Mouse (Mus musculus): ENCODE measurements at regions not wholly inside any gene's neighbourhood (a gene's known extent, or its start where the extent isn't known, plus 50 kb on each side); places are given as distances from the start of the nearest gene placed in this dataset.

DNA sequence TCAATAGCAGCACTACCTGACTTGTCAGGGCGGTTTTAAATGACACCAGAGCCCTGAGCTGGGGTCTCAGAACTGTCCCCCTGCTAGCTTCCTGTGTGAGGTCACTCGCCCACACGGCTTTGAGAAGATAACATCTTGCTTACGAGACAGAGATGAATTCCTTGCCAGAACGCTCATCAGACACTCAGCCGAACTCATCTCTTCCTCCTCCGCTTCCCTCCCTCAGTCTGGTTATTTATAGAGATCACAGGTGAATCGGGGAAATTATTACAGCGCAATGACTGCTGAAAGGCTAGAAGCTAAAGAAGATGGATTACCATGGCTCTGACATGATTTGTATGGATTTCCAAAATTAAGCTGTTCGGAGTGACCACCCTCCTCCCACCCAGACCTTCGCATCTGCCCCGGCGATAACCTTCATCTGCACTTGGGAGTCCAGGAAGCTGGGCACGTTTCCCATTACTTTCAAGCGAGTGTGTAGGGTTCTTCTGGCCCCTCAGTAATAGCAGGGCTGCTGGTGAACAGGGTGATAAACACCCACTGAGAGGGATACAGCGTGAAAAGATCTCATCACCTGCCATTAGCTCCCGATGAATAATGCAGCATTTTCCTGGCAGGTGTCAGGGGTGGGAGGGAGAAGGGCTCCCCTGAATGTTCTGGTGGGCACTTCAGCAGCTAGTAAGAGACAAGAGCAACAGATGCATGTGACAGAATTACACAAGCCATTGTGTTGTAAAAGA is 430.4 kb downstream of the Psat1 start:
- DNase-seq, result no peak
- intact Hi-C loops (cut with DNase I; ENCODE audit: low total_unique reads), result no loop called here

DNA sequence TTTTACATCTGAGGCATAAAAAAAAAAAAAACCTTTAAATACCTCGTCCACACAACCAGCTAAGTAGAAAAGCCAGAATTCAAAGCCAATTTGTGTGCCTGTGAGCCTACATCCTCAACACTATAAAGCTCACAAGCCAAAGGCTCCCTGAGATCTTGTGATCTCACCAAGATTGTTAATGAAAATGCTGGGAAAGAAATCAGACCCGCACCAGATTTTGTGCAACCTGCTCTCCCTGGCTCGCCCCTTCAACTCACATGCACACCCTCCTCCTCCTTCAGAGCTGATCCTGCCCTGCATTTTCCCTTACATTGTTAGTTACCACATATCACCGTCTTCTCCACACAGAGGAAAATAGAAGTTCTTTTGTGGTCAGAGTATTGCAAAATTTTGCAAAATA is 433.9 kb downstream of the Psat1 start:
- DNase-seq, result no peak
- intact Hi-C loops (cut with DNase I; ENCODE audit: low total_unique reads), result no loop called here

DNA sequence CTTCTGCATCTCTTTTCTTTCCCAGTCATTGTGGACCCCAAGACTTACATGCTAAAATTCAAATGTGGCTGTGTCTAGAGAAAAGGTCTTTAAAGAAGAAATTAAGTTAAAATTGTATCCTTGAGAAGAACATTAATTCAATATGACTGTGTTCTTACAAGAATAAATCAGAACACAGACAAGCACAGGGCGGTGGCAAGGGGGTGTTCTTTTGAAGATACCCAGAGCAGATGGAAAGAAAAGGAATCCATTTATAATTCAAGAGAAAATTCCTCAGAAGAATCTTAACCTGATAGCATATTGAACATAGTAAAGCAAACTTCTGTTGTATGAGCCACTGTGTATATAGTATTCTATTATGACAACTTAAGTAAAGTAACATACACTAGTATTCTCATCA is 436.7 kb downstream of the Psat1 start:
- intact Hi-C loops (cut with DNase I; ENCODE audit: low total_unique reads), result no loop called here
- no peak for DNase-seq

DNA sequence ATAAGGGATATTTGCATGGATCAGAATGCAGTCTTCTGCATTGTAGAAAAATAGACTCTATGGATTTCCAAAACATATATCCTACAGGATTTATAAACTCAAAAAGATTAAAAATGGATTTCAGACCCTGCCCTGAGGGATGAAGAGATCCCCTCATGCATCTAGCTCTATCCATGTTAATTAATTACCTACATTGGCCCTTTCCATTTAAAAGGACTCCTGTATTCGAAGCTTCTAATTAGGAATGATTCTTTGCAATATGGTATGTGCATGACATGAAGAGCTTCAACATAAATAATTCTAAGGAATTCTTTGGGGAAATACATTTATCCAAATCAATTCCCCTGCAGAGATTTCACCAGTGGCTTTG is 444.2 kb downstream of the Psat1 start:
- intact Hi-C loops (cut with DNase I; ENCODE audit: low total_unique reads), result no loop called here
- DNase-seq, result no peak

DNA sequence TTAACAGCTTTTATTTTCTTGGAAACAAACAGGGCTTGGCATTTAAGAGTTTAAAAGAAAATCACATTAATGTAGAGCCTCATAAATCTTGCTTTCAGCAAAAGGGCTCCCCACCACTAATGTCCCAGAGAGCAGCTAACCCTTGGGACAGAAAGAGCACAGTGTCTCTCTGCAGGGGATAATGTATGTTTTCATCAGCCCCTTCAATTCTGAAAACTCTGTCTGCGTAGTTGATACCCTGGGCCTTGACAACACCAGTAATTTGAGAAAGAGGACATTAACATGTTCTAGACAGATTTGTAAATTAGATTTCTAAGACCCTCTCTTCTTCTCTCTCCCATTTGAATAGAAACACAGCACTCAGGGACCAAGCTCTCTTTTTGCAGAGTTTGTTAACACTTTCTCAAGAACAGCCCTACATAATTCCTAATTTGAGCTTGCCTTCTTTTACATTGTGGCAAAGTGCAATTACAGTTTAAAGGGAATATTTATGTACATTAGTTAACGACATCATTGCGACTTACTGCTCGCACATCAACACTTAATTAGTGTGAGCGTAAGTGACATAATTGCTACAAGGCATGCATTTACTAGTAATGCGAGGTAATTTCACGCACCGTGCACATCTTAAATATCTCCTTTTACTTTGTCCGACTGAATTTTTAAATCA is 444.7 kb downstream of the Psat1 start:
- no peak for DNase-seq
- intact Hi-C loops (cut with DNase I; ENCODE audit: low total_unique reads), result no loop called here

DNA sequence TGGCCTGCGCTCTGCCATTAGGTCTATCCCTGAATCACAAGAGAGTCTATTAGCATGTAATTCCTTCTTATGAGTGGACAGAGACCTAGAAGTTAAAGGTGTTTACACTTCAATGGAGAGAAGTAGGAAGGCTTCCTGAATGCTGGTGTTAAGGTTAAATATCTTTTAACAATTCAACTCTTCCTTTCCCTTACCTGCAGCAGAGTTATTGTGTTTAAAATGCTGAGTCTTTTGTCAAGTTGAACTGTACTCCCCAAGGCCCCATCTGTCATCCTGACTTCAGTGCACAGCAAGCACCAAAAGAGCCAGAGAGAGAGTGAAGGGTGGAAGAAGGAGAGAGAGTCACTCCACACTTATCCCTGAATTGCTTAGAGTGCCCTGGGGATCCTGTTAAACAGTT is 451.6 kb downstream of the Psat1 start:
- no peak for DNase-seq
- intact Hi-C loops (cut with DNase I; ENCODE audit: low total_unique reads), result no loop called here

DNA sequence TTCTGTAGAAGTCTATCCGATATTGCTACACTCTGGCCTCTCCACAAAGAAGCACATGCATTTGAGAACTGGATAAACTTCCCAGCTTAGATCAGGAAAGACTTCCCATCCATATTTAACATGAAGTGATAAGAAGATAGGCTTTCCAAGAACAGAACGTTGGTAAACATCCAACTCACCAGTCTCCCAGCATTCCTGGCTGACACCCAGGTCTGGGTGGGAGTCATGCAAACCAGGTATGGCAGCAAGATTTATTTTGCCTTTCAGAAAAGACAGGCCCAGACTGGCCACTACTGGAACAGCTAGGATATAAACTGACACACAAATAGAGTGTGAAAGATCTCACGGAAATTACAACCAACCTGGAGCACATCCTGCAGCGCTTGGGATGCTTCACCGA is 459.6 kb downstream of the Psat1 start:
- no peak for DNase-seq
- intact Hi-C loops (cut with DNase I; ENCODE audit: low total_unique reads), result no loop called here

DNA sequence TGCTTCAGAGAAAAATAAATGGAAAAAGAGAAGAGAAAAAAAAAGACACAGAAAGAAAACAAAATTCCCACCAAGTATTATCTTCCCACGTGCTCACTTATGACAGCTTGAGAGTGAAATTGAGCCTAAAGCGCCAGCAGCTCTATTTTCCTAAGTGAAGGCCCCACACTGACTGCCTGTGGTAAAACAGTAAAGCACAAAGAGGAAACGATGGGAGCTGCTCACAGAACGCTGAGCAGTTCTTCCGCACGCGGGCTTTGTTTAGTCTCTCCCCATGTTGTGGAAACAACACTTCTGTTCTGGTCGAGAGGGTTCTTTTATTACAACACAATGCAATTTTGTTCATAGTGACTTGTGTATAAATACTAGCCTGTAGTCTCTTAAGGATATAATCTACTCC is 465.5 kb downstream of the Psat1 start:
- DNase-seq, result no peak
- intact Hi-C loops (cut with DNase I; ENCODE audit: low total_unique reads), result no loop called here

DNA sequence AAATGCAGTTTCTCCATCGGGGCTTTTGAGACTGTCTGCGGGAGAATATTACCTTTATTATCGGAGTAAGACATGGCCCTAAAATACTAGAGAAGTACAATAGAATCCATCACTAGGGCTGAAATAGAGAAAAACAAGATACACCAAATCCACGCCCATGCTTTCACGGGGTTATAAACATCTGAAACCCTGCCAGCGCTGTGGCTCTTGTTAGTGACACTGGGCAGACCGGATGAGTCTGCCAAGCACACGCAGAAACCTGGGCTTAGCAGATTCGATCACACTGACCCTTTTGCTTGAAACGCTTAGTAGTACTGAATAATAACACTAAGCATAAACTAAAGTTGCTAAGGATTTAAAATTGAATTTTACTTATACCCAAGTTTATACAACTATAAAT is 477.6 kb downstream of the Psat1 start:
- intact Hi-C loops (cut with DNase I; ENCODE audit: low total_unique reads), result no loop called here
- no peak for DNase-seq

DNA sequence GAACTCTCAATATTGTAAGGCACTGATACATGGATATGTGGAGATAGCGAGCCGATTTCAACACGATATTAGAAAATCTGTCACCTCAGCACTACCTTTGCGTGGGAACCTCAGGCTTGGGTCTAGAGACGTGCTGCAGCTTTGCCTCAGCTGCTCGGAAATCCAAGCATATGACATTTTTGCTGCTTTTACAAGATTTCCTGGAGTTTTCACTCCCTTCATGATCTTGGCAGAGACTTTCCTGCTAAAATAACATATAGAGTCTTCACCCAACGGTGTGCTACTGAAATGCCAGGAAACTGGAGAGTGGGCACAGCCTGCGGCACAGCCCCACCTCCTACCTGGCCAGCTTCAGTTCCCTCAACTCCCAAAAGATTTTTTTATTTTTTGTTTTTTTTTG is 480.4 kb downstream of the Psat1 start:
- DNase-seq, result no peak
- intact Hi-C loops (cut with DNase I; ENCODE audit: low total_unique reads), result no loop called here

DNA sequence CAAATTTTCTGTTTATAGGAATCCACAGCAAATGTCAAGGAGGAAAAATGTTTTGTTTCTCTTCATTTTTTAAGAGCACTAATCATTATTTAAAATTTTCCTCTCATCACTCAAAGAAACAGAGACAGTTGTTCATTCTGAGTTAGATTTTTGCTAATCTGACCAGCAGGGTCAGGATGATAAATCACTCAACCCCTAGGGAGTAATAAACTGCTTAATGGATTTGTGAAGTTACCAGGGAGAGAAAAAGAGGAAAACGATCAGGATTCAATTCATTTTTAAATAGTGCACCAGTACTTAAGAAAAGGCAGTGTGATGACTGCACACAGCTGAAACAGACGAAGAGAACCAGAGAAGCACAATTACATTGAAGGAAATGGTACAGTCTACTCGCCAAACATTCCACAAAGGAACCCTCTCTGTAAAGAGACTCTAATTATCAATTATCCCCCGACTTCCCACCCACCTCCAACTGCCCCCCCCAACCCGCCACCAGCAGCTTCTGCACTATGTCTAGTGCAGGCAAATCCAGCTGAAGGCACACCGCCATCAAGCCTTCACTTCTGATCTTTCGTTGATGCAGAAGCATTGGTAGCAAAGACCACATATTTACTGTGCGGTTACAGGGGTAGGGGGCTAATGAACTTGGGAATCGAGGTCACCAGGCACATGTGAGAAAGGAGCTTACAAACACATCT is 481.9 kb downstream of the Psat1 start:
- DNase-seq, result no peak
- intact Hi-C loops (cut with DNase I; ENCODE audit: low total_unique reads), result no loop called here

DNA sequence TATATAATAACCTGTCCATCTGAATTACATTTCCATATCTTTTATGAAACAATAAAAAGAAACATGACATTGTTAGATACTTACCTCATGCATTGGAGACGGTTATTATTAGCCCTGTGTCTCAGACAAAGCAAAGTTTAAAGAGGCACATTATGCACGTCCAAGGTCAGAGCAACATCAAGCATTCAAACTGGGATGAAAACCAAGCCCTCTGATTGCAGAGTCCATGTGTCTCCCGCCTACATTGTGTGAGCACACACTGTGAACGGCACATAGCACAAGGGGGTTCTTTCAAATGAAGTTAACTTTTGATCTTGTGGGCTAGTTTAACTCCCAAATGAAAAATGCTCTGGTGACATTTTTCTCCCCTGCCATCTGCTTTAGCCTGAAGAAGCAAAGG is 489.3 kb downstream of the Psat1 start:
- DNase-seq, result no peak
- intact Hi-C loops (cut with DNase I; ENCODE audit: low total_unique reads), result no loop called here

DNA sequence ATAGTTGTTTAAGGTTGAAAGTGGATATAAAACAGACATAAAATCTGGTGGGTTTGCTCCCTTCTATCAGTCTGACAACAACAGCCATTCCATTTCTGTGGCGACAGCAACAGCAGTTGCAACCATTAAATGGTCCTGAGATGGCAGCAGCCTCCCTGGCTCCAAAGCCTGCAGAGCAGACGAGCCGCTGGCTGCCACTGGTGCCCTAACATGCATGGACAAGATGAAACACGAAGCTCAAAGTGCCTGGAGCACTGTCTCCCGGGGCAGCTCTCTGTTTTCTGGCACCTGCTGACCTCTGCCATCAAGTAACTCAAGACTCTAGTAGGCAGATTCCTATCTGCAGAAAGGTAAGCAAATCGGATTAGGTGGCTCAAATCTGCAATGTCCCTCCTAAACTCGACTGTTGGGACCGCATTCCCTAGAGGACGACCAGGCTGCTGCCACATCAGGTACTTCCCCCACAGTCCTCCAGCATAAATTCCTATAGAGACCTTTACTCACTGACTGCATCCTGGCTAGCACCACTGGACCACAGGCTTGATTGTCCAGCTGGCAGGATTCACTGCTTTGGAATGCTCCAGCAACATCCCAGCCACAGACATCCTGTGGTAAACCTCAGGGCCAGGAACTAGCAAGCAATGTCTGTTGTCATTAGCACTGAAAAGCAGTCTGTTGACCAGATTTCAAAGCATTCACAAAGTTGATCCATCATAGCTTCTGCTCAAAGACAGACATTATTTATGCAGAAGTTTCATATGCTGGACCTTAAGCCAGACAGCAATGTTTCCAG is 490.0 kb downstream of the Psat1 start:
- no peak for DNase-seq
- intact Hi-C loops (cut with DNase I; ENCODE audit: low total_unique reads), result no loop called here

DNA sequence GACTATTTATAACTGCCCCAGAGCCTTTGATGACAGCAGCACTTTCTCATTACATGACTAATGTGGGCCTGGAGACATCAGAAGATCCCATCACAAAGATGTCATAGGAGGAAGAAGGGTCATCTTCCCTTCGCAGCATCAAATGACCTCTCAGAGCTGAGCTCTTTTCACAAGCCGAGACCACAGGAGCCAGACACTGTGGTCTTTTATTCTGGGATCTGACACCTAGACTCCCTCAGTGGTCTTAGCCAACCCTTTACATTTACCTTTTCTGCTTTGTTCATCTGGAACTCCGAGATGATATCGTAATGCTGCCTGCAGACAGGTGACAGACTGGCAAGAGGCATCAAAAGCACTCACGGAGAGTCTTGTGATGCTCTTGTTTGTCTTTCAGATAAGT is 498.1 kb downstream of the Psat1 start:
- no peak for DNase-seq
- intact Hi-C loops (cut with DNase I; ENCODE audit: low total_unique reads), result no loop called here

DNA sequence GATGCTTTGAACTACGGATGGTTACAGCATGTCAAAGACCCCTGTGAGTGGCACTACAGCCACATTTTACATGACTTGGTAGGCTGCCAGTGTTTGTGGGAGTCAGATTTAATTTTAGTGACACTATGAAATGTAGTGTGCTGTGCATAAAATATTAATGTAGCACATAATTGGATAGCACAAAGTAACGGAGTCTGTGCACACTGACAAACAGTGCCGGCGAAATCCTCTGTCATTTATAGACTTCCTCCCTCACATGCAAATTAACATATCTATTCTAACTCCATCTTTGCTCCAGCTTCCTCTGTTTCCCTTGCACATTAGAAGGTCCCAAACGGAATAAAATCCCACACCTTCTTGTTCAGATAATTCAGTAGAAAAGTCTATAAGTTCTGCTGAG is 515.3 kb downstream of the Psat1 start:
- no peak for DNase-seq
- intact Hi-C loops (cut with DNase I; ENCODE audit: low total_unique reads), result no loop called here

DNA sequence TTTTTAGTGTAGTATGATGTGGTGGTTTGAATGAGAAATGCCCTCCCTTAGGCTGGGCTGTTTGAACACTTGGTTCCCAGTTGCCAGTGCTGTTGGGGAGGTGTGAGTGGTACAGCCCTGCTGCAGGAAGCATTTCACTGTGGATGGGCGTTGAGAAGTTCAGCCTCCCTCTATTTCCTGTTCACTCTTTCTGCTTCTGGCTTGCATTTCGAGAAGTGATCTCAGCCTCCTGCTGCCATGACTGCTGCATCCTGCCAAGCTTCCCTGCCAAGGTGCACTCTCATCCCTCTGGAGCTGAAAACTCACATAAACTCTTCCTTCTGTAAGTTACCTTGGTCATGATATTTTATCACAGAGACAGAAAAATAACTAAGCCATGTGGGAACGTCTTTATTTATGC is 525.8 kb downstream of the Psat1 start:
- intact Hi-C loops (cut with DNase I; ENCODE audit: low total_unique reads), result no loop called here
- no peak for DNase-seq

DNA sequence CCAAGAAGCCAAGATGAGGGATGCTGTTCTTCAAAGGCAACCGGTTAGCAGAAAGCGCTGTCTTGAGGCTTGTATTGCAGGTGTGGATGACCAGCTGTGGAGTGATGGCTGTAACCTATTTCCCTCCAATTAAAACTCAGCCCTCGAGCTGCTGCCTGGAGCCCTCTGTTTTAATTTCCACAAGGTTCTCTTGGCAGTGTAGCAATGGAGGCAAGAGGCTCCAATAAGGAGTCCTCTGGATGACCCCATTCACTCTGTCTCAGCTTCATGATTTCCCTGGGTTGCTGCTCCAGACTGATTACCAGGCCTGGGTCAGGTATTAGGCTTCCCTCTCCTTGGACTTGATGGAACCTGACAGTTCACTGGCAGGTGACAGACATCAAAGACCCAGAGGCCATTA is 548.5 kb downstream of the Psat1 start:
- no peak for DNase-seq
- intact Hi-C loops (cut with DNase I; ENCODE audit: low total_unique reads), result no loop called here

DNA sequence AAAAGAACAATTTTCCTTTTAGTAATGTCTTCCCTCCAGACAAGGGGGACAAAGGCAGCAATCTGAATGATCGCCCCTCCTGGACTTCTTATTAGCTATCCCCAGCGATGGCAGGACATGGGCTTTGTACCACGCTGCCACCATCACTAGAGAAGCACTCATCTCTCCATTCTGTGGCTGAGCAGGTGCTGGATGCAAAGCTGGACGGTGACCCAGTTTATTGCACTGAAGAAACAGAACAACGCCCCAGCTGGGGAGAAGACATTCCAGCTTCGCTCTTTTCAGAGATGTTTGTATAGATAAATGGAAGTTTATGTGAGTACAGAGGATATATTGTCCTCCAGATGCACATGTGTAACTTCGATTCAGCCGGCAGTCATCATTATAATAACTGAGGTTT is 575.5 kb downstream of the Psat1 start:
- intact Hi-C loops (cut with DNase I; ENCODE audit: low total_unique reads), result no loop called here
- no peak for DNase-seq

DNA sequence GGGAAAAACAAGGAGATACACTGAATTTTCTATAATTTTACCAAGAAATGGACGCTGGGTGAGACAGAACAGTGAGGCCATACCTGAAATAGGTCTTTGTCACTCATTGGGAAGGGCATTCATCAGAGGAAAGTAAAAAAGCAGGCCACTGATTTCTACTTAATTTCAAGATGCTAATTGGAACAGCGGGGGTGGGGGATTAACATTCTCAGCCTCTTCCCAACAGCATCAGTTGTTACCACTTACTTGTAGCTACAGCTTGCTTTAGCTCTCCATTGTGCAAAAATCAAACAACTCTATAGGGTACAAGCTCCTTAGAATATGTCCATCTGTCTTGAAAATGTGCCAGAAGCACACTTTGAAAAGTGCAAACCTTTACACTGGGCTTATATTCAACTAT is 580.2 kb downstream of the Psat1 start:
- no peak for DNase-seq
- intact Hi-C loops (cut with DNase I; ENCODE audit: low total_unique reads), result no loop called here

DNA sequence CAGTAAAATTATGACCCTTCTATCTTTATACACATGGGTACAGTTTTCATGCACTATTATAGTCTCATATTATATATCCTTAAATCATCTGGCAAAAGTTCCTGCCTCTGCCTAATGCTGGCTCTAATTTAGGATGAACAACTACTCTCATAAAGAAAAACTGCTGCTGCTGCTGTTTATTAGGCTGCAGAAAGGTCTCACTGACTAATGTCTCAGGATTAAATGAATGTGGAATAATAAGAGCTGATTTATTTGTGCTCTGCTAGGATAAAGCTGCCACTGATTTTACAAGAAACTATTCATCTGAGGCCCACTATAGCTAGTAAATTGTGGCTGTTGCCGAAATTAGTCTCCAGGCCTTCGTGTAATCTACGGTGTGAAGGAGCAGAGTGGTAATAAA is 590.0 kb downstream of the Psat1 start:
- DNase-seq, result no peak
- intact Hi-C loops (cut with DNase I; ENCODE audit: low total_unique reads), result no loop called here

Measured in gastrocnemius, postnatal 14 days (tissue).